ENCODE assay signal across 28 mouse cellular contexts in genomic region chr3:131126438-131126837, GRCm38 (mm10). TPM values are rescaled to one million over a fixed set of nuclear protein-coding genes. Genes with fewer than 3 reads are reported as not detected.
"Had no signal": no experiment of that assay in that cellular context is flagged by ENCODE, and none has a peak within 500 bp of the region (broad histone marks: within the 10 kb centered on the region; RNA-seq: fewer than 3 reads in every experiment).

No protein-coding gene starts in this region.

- H3K27me3 ChIP-seq: embryonic facial prominence, embryonic 12.5 days; embryonic facial prominence, embryonic 13.5 days; embryonic facial prominence, embryonic 15.5 days; forebrain, embryonic 12.5 days; forebrain, embryonic 13.5 days; forebrain, embryonic 15.5 days had no signal

- DNase-seq: cerebellum, adult 8-10 months; cerebellum, adult 9-10 months; cerebellum, adult 9-11 months; cerebellum, postnatal 10 days; cerebellum, postnatal 14 days; cerebellum, postnatal 25 days; cerebellum, postnatal 36 days; embryo, embryonic 11 days; forebrain, postnatal 0 days; gastrocnemius, adult 2 months; gastrocnemius, postnatal 10 days; gastrocnemius, postnatal 14 days; gastrocnemius, postnatal 25 days; gastrocnemius, postnatal 36 days; heart, adult 11 months; heart, adult 18-20 months; heart, adult 2 months had no signal

- H3K9ac ChIP-seq: embryonic facial prominence, embryonic 12.5 days; embryonic facial prominence, embryonic 13.5 days; embryonic facial prominence, embryonic 15.5 days; forebrain, embryonic 12.5 days; forebrain, embryonic 13.5 days; forebrain, embryonic 15.5 days; forebrain, postnatal 0 days had no signal

- H3K4me3 ChIP-seq: embryonic facial prominence, embryonic 10.5 days; embryonic facial prominence, embryonic 12.5 days; embryonic facial prominence, embryonic 13.5 days; embryonic facial prominence, embryonic 15.5 days; erythroblast, embryonic 14.5 days; forebrain, embryonic 10.5 days; forebrain, embryonic 12.5 days; forebrain, embryonic 13.5 days; forebrain, embryonic 15.5 days; gastrocnemius, adult 2 months; heart, adult 2 months had no signal

- H3K4me2 ChIP-seq: embryonic facial prominence, embryonic 12.5 days; embryonic facial prominence, embryonic 13.5 days; embryonic facial prominence, embryonic 15.5 days; forebrain, embryonic 12.5 days; forebrain, embryonic 13.5 days; forebrain, embryonic 15.5 days had no signal

- H3K36me3 ChIP-seq: forebrain, embryonic 15.5 days had no signal

- ATAC-seq: forebrain, embryonic 13.5 days; forebrain, embryonic 14.5 days; forebrain, embryonic 15.5 days; forebrain, embryonic 16.5 days; forebrain, postnatal 0 days had no signal

- H3K9me3 ChIP-seq: embryonic facial prominence, embryonic 10.5 days; embryonic facial prominence, embryonic 12.5 days; embryonic facial prominence, embryonic 13.5 days; embryonic facial prominence, embryonic 15.5 days; forebrain, embryonic 12.5 days; forebrain, embryonic 13.5 days; forebrain, embryonic 15.5 days had no signal

- H3K4me1 ChIP-seq: embryonic facial prominence, embryonic 10.5 days; embryonic facial prominence, embryonic 12.5 days; embryonic facial prominence, embryonic 13.5 days; embryonic facial prominence, embryonic 15.5 days; forebrain, embryonic 10.5 days; forebrain, embryonic 12.5 days; forebrain, embryonic 13.5 days; forebrain, embryonic 15.5 days had no signal

- H3K27ac ChIP-seq: embryonic facial prominence, embryonic 10.5 days; embryonic facial prominence, embryonic 12.5 days; embryonic facial prominence, embryonic 13.5 days; embryonic facial prominence, embryonic 15.5 days; forebrain, embryonic 10.5 days; forebrain, embryonic 12.5 days; forebrain, embryonic 13.5 days; forebrain, embryonic 15.5 days; gastrocnemius, adult 2 months; heart, adult 2 months had no signal

RNA-seq across cellular contexts. Expression of gene Lef1, which starts 16.2 kb away (rescaled TPM):
- polyA plus RNA-seq: erythroblast, embryonic 14.5 days had no signal
